Comparison of ENCODE assay signal across 10 mouse cellular contexts in genomic region chr5:131813952-131814502, GRCm38 (mm10).
DNase-seq lines count a peak whose midpoint lies in the region; ATAC-seq and TF ChIP-seq lines count a peak whose summit lies in the region.
"Had no signal": no experiment of that assay in that cellular context is flagged by ENCODE, and none has a peak within 500 bp of the region (broad histone marks: within the 10 kb centered on the region; RNA-seq: fewer than 3 reads in every experiment).

No protein-coding gene starts in this region.

- no peak overlapping the region for H3K4me2 ChIP-seq in intestine, embryonic 15.5 days (replicated peaks)
- no peak overlapping the region for H3K4me2 ChIP-seq in stomach, embryonic 14.5 days (replicated peaks; ENCODE audit: low read depth, low read length)

- peak; percentile 84 for TF ChIP-seq EP300 in heart, adult 2 months (IDR thresholded peaks at IDR 0.05; ENCODE audit: insufficient read depth, low read depth, low read length)

- DNase-seq in heart, adult 2 months = peak; percentile 50 to 58
- no peak for DNase-seq in c-Kit-positive CD71-positive TER-119-positive erythroid progenitor cells, embryonic 14.5 days (ENCODE audit: low spot score)
- DNase-seq in cerebellum, adult 9-11 months = no peak
- DNase-seq in cerebellum, postnatal 10 days = no peak
- DNase-seq: kidney, postnatal 4 days; thymus, adult 2 months had no signal

- ATAC-seq in megakaryocyte, adult 5-6 weeks (ENCODE audit: poor library complexity, severe bottlenecking) = no peak
- peak; percentile 77 for ATAC-seq in intestine, embryonic 15.5 days
- ATAC-seq in stomach, embryonic 14.5 days (ENCODE audit: insufficient number of reproducible peaks, insufficient read depth, low FRiP score, low read depth) = peak; percentile 42; the same call in 1 of the 2 replicates

- peaks cover 51% of the 10 kb centered on the region for H3K4me1 ChIP-seq in megakaryocyte, embryonic 14.5 days
- H3K4me1 ChIP-seq in heart, adult 2 months (ENCODE audit: control insufficient read depth, insufficient read depth, low read length) = peaks cover 13% of the 10 kb centered on the region
- peaks cover 11% of the 10 kb centered on the region; the same call in 1 of the 2 replicates for H3K4me1 ChIP-seq in intestine, embryonic 15.5 days (replicated peaks)
- peaks cover 8% of the 10 kb centered on the region; the same call in 1 of the 2 replicates for H3K4me1 ChIP-seq in stomach, embryonic 14.5 days (ENCODE audit: control insufficient read depth, insufficient read depth, low read length)

- intact Hi-C loops in heart, adult 2 months (cut with DNase I) = no loop called here

- no peaks in the 10 kb centered on the region for H3K79me2 ChIP-seq in heart, adult 2 months (replicated peaks; ENCODE audit: control insufficient read depth, insufficient read depth, low read length)

- peak overlapping the region; percentile 42 for H3K27ac ChIP-seq in heart, adult 2 months
- H3K27ac ChIP-seq in intestine, embryonic 15.5 days = peak overlapping the region; percentile 70
- no peak overlapping the region for H3K27ac ChIP-seq in stomach, embryonic 14.5 days (ENCODE audit: low read length)

- no peaks in the 10 kb centered on the region for H3K36me3 ChIP-seq in megakaryocyte, embryonic 14.5 days (replicated peaks; ENCODE audit: low read length)
- 0 out of 2 replicates have a peak, but pooled peaks cover 2% of the 10 kb centered on the region for H3K36me3 ChIP-seq in heart, adult 2 months (ENCODE audit: control insufficient read depth, insufficient read depth, low read length)
- H3K36me3 ChIP-seq in intestine, embryonic 15.5 days = no peaks in the 10 kb centered on the region
- no peaks in the 10 kb centered on the region for H3K36me3 ChIP-seq in stomach, embryonic 14.5 days (ENCODE audit: control insufficient read depth, insufficient read depth, low read length)

- no peaks in the 10 kb centered on the region for H3K27me3 ChIP-seq in megakaryocyte, embryonic 14.5 days (replicated peaks)
- no peaks in the 10 kb centered on the region for H3K27me3 ChIP-seq in heart, adult 2 months (ENCODE audit: control insufficient read depth, insufficient read depth, low read length)
- no peaks in the 10 kb centered on the region for H3K27me3 ChIP-seq in intestine, embryonic 15.5 days (replicated peaks)
- no peaks in the 10 kb centered on the region for H3K27me3 ChIP-seq in stomach, embryonic 14.5 days (ENCODE audit: control insufficient read depth, insufficient read depth, low read length)

- H3K9me3 ChIP-seq in megakaryocyte, embryonic 14.5 days = no peaks in the 10 kb centered on the region
- no peaks in the 10 kb centered on the region for H3K9me3 ChIP-seq in intestine, embryonic 15.5 days
- H3K9me3 ChIP-seq in stomach, embryonic 14.5 days (ENCODE audit: control insufficient read depth, low read depth, low read length) = no peaks in the 10 kb centered on the region

- no peak overlapping the region for H3K9ac ChIP-seq in heart, adult 2 months (ENCODE audit: low read depth, low read length)
- H3K9ac ChIP-seq in intestine, embryonic 15.5 days = no peak overlapping the region
- H3K9ac ChIP-seq in stomach, embryonic 14.5 days (replicated peaks; ENCODE audit: low read depth, low read length) = no peak overlapping the region

- H3K4me3 ChIP-seq in megakaryocyte, embryonic 14.5 days (replicated peaks) = peak overlapping the region; percentile 75
- no peak overlapping the region for H3K4me3 ChIP-seq in heart, adult 2 months
- H3K4me3 ChIP-seq in intestine, embryonic 15.5 days (replicated peaks) = no peak overlapping the region
- no peak overlapping the region for H3K4me3 ChIP-seq in stomach, embryonic 14.5 days (ENCODE audit: low read depth, low read length)

- TF ChIP-seq POLR2A in heart, adult 2 months (IDR thresholded peaks at IDR 0.05; ENCODE audit: insufficient read depth, low read depth, low read length) = no peak

- WGBS in heart, adult 2 months = 46% methylated on average over 10 of the region's 10 CpGs
- 59% methylated on average over 10 of the region's 10 CpGs for WGBS in intestine, embryonic 15.5 days
- 62% methylated on average over 10 of the region's 10 CpGs for WGBS in stomach, embryonic 14.5 days

- no peak for TF ChIP-seq CTCF in heart, adult 2 months (IDR thresholded peaks at IDR 0.05)

Comparison
In these comparisons a context has a peak if more than half of its experiments do, and no peak if none do; other contexts are left out.
1. DNase-seq: peak in heart, adult 2 months (2 of 2); none in c-Kit-positive CD71-positive TER-119-positive erythroid progenitor cells, embryonic 14.5 days (single experiment), cerebellum, adult 9-11 months (single experiment) and cerebellum, postnatal 10 days (0 of 2).